Mouse (Mus musculus) testis, adult 2 months (tissue): ENCODE results near the gene U2af1.

Source experiments
- CTCF ChIP-seq: fragments of 200-500 bp; IDR thresholded peaks from 2 replicates; pipeline ENCODE4 v1.5.1; 2012; ENCODE audit warnings: low read depth, mild to moderate bottlenecking, inconsistent platforms, low read length, moderate library complexity; ENCODE audit not compliant: control insufficient read depth, insufficient read depth, insufficient replicate concordance
- POLR2A ChIP-seq: fragments of 200-500 bp; IDR thresholded peaks from 2 replicates; pipeline ENCODE4 v1.6.1; 2012; ENCODE audit warnings: low read depth, mild to moderate bottlenecking, inconsistent platforms, low read length, moderate library complexity; ENCODE audit not compliant: control insufficient read depth

GRCm38 (mm10) chr17:31639651-31640050, 19.0 kb downstream of the U2af1 start:
- no peak for TF ChIP-seq CTCF
- no peak for TF ChIP-seq POLR2A
